Mouse (Mus musculus): ENCODE measurements around the gene Dlgap4. TPM values are rescaled to one million over a fixed set of nuclear protein-coding genes. Genes with fewer than 3 reads are reported as not detected.

Gene Dlgap4
- polyA plus RNA-seq, 1 experiment from 2014 or later: 244 TPM

DNA sequence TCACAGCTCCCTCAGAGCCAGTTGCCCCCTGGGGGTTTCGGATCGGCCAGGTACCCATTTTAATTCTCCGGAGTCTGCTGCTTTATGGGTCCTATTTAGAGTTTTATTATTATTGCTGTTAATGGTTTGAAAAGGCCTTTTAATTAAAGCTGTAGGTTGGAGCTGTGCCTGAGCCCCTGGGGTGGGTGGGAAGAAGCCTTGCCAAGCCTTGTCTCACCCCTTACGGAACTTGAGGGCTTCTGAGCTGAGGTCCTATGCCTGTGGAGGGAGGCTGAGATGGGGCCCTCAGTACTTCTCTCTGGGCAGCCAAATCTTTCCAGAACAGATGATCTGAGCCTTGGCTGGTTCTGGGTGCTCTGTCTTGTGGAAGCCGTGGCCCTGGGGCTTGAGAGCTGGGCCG, 31.6 kb downstream of the Dlgap4 start:
- no peak overlapping the region for H3K4me2 ChIP-seq
- 50% methylated on average over 6 of the region's 6 CpGs for WGBS
- no peak for ATAC-seq (ENCODE audit: low FRiP score, low read depth)
- peaks cover 14% of the 10 kb centered on the region; the same call in 1 of the 2 replicates for H3K4me1 ChIP-seq (replicated peaks)
- H3K36me3 ChIP-seq: no peaks in the 10 kb centered on the region
- H3K27ac ChIP-seq (replicated peaks): no peak overlapping the region
- no peak overlapping the region for H3K9ac ChIP-seq
- no peak overlapping the region for H3K4me3 ChIP-seq
- no peaks in the 10 kb centered on the region for H3K9me3 ChIP-seq
- no peaks in the 10 kb centered on the region for H3K27me3 ChIP-seq

DNA sequence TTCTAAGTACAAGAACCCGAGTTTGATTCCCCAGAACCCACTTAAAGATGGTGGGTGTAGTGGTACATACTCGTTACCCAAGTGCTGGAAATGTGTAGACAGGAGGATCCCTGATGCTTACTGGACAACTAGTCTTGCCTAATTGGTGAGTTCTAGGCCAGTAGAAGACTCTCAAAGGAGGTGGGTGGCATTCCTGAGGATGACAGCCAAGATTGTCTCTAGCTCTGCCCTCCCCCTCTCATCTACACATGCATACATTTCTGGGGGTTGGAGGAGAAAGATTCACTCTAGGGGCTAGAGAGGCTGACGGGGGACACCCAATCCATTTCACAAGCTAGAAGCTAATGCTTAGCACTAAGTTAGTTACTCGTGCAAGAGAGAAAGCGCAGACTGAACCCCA, 33.4 kb downstream of the Dlgap4 start:
- ATAC-seq (ENCODE audit: low FRiP score, low read depth): no peak
- Histone ChIP-seq H3K4me2 (no peak overlapping the region), H3K27me3 (no peaks in the 10 kb centered on the region), H3K9ac (no peak overlapping the region), H3K4me3 (no peak overlapping the region), H3K27ac (replicated peaks) (no peak overlapping the region), H3K4me1 (replicated peaks) (peaks cover 21% of the 10 kb centered on the region), H3K9me3 (no peaks in the 10 kb centered on the region), H3K36me3 (no peaks in the 10 kb centered on the region)
- 76% methylated on average over 5 of the region's 5 CpGs for WGBS

DNA sequence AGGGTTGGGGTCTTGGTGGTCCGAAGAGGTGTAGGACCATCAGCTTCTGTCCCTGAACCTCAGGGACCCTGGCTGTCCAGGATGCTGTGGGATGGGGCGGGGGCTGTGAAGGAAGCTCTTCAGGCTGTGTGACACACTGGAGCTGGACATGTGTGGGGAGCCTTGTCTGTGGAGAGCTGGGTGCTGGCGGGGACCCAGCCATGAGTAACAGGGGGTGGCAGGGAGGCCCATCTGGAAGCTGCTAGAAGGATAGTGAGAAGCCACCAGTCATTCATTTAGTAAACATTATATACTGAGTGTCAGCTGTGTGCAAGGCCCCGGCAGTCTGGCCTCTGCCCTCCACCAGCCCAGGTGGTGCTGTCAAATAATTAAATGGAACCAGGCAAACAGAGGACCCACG, 34.5 kb downstream of the Dlgap4 start:
- WGBS: 69% methylated on average over 5 of the region's 5 CpGs
- Histone ChIP-seq H3K4me2 (no peak overlapping the region), H3K9ac (no peak overlapping the region), H3K36me3 (no peaks in the 10 kb centered on the region), H3K4me1 (replicated peaks) (peaks cover 25% of the 10 kb centered on the region), H3K27ac (replicated peaks) (no peak overlapping the region), H3K4me3 (no peak overlapping the region), H3K9me3 (no peaks in the 10 kb centered on the region), H3K27me3 (no peaks in the 10 kb centered on the region)
- no peak for ATAC-seq (ENCODE audit: low FRiP score, low read depth)

DNA sequence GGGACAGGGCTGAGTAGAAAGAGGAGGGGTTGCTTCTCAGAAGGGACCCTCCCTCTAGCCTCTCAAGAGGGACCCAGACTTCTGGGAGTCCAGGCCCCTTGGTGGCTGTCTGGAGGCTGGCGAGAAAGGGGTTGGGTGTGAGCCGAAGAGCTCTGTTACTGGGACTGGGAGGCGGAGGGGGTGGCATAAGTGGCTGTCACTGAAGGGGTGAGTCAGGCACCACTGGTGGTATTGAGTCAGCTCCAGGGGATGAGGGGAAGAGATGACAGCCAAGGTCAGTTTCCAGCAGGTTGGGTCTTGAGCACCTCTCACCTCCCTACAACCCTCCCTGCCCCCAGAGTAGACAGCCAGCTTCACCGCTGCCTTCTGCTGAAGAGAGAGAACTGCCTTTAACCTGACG, 35.9 kb downstream of the Dlgap4 start:
- H3K4me3 ChIP-seq: no peak overlapping the region
- H3K27me3 ChIP-seq: no peaks in the 10 kb centered on the region
- H3K4me1 ChIP-seq (replicated peaks): peaks cover 24% of the 10 kb centered on the region
- no peak overlapping the region for H3K9ac ChIP-seq
- ATAC-seq (ENCODE audit: low FRiP score, low read depth): no peak
- no peak overlapping the region for H3K4me2 ChIP-seq
- no peak overlapping the region for H3K27ac ChIP-seq (replicated peaks)
- no peaks in the 10 kb centered on the region for H3K36me3 ChIP-seq
- 77% methylated on average over 5 of the region's 5 CpGs for WGBS
- no peaks in the 10 kb centered on the region for H3K9me3 ChIP-seq

DNA sequence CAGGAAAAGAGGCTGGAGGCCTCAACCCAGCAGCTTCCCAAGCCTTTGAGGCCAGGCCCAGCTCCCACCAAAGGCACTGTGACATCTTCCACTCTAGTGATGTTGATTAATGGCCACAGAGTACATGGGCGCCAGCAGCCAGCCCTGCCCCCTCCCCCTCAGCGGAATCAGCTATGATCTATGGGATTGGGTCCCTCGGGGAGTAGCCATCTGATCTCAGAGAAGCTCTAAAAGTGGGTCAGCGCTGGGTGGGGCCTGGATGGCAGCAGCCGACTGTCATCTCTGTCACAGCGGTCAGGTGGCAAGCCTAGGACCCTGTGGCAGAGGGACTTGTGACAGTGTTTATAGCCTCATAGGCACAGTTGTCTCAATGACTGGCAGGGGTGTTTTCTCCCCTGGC, 37.5 kb downstream of the Dlgap4 start:
- no peak overlapping the region for H3K9ac ChIP-seq
- H3K4me2 ChIP-seq: no peak overlapping the region
- H3K27me3 ChIP-seq: no peaks in the 10 kb centered on the region
- 0 out of 2 replicates have a peak overlapping the region, but pooled peaks have one; percentile 11 for H3K27ac ChIP-seq (replicated peaks)
- peaks cover 11% of the 10 kb centered on the region for H3K4me1 ChIP-seq (replicated peaks)
- no peaks in the 10 kb centered on the region for H3K36me3 ChIP-seq
- 51% methylated on average over 6 of the region's 6 CpGs for WGBS
- no peaks in the 10 kb centered on the region for H3K9me3 ChIP-seq
- no peak overlapping the region for H3K4me3 ChIP-seq
- ATAC-seq (ENCODE audit: low FRiP score, low read depth): peak; percentile 19; the same call in 1 of the 2 replicates

DNA sequence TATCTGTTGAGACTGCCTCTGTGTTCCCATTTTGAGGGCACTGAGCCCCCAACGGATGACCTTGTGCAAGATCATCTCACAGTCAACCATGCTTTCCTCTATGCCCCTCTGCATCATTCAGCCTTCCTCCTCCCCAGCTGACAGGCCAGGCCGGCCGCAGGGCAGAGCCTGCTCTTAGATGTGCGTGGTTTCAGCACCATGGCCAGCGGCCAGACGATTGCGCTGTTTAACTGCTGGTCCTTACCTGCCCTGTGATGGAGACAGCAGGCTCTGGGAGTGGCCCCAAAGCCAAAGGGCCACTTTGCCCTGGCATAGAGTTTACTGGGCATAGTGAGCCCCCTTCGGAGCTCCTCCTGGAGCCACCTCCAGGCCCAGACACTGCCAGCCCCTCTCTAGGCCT, 39.3 kb downstream of the Dlgap4 start:
- no peak overlapping the region for H3K4me3 ChIP-seq
- no peaks in the 10 kb centered on the region for H3K36me3 ChIP-seq
- no peak overlapping the region for H3K4me2 ChIP-seq
- no peaks in the 10 kb centered on the region for H3K27me3 ChIP-seq
- no peaks in the 10 kb centered on the region for H3K9me3 ChIP-seq
- peaks cover 11% of the 10 kb centered on the region for H3K4me1 ChIP-seq (replicated peaks)
- H3K9ac ChIP-seq: no peak overlapping the region
- ATAC-seq (ENCODE audit: low FRiP score, low read depth): no peak
- no peak overlapping the region for H3K27ac ChIP-seq (replicated peaks)
- WGBS: 17% methylated on average over 8 of the region's 8 CpGs

DNA sequence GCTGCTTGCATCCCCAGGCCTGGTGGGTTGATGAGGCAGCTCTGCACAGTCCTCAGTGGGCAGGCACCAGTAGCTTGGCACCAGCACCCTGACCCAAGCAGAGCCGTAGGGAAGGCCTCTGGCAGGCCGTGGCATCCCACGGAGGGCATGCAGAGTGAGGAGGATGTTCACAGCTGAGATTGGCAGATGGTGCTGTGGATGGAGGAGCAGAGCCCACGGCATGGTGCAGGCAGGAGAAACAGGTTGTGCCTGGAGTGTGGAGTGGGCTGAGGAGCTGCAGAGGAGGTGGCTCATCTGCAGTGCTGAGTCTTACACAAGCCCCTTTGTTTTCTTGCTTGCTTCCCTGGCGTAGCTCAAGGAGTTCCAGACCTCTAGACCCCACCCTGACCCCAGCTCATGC, 40.6 kb downstream of the Dlgap4 start:
- Histone ChIP-seq H3K4me2 (no peak overlapping the region), H3K4me1 (replicated peaks) (peaks cover 11% of the 10 kb centered on the region), H3K27me3 (no peaks in the 10 kb centered on the region), H3K9me3 (no peaks in the 10 kb centered on the region), H3K9ac (no peak overlapping the region), H3K27ac (replicated peaks) (no peak overlapping the region; the same call in 1 of the 2 replicates), H3K4me3 (no peak overlapping the region), H3K36me3 (no peaks in the 10 kb centered on the region)
- WGBS: 64% methylated on average over 5 of the region's 5 CpGs
- ATAC-seq (ENCODE audit: low FRiP score, low read depth): no peak

DNA sequence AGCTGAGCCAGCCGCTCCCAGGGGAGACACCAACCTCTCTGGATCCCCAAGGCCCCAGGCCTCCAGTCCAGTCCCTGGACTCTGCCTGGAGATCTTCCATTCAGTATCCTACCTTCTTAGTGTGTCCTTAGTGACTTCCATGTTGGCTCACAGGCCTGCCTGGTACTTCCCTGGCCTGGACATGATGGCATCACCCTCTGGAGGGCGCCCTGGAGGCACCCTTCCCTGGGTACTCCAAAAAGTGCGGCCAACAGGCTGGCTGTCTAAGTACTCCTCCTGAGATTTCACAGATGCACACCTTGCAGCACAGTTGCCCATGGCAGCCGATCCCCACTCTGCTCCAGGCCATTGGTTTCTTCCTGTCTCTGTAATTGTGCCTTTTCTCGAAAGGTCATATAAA, 42.1 kb downstream of the Dlgap4 start:
- Histone ChIP-seq H3K4me2 (no peak overlapping the region), H3K4me3 (no peak overlapping the region), H3K27ac (replicated peaks) (no peak overlapping the region), H3K36me3 (no peaks in the 10 kb centered on the region), H3K9me3 (no peaks in the 10 kb centered on the region), H3K27me3 (no peaks in the 10 kb centered on the region), H3K4me1 (replicated peaks) (peaks cover 8% of the 10 kb centered on the region), H3K9ac (no peak overlapping the region)
- ATAC-seq (ENCODE audit: low FRiP score, low read depth): no peak
- WGBS: 63% methylated on average over 5 of the region's 5 CpGs

DNA sequence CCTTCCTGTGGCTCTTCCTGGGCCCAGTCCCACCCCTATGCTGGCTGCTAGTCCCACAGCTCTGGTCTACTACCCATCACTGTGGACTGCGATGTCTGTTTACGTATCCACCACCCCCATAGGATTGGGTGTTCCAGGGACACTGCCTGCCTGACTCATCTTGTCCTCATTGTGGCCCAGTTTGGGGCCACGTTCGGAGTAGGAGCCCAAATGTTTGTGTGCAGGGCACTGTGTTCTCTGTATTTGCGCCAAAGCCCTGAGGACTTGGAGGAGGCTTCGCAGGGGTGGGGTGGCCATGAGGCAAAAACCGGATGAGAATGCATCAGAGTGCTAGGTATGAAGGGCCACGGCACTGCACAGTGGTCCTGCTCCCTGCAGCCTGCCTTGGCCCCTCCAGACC, 44.0 kb downstream of the Dlgap4 start:
- peaks cover 4% of the 10 kb centered on the region for H3K4me1 ChIP-seq (replicated peaks)
- H3K4me2 ChIP-seq: no peak overlapping the region
- H3K9ac ChIP-seq: no peak overlapping the region
- WGBS: 90% methylated on average over 8 of the region's 8 CpGs
- no peak for ATAC-seq (ENCODE audit: low FRiP score, low read depth)
- no peak overlapping the region for H3K4me3 ChIP-seq
- no peaks in the 10 kb centered on the region for H3K36me3 ChIP-seq
- no peaks in the 10 kb centered on the region for H3K27me3 ChIP-seq
- no peaks in the 10 kb centered on the region for H3K9me3 ChIP-seq
- H3K27ac ChIP-seq (replicated peaks): no peak overlapping the region

DNA sequence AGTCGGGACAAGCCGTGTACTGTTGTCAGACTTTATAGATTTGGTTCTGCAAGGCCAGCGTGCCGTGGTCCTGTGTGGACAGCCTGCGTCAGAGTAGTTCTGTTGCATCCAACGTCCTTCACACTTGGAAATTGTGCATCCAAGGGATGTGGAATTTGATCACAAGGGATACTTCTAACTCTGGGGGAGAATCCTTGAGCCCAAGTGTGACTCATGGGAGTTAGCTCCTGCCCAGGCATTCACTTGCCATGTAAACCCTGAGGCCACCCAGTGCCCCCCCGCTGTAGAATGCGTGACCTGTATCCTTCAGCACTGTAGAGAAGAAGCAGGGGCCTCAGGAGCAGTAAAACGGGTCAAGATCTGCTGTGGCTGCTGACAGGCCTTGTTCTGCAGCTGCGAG, 44.7 kb downstream of the Dlgap4 start:
- no peak overlapping the region for H3K4me2 ChIP-seq
- WGBS: 88% methylated on average over 10 of the region's 10 CpGs
- no peak overlapping the region for H3K9ac ChIP-seq
- ATAC-seq (ENCODE audit: low FRiP score, low read depth): no peak
- no peak overlapping the region for H3K4me3 ChIP-seq
- H3K27ac ChIP-seq (replicated peaks): no peak overlapping the region
- H3K4me1 ChIP-seq (replicated peaks): no peaks in the 10 kb centered on the region; the same call in 1 of the 2 replicates
- no peaks in the 10 kb centered on the region for H3K36me3 ChIP-seq
- no peaks in the 10 kb centered on the region for H3K27me3 ChIP-seq
- no peaks in the 10 kb centered on the region for H3K9me3 ChIP-seq

DNA sequence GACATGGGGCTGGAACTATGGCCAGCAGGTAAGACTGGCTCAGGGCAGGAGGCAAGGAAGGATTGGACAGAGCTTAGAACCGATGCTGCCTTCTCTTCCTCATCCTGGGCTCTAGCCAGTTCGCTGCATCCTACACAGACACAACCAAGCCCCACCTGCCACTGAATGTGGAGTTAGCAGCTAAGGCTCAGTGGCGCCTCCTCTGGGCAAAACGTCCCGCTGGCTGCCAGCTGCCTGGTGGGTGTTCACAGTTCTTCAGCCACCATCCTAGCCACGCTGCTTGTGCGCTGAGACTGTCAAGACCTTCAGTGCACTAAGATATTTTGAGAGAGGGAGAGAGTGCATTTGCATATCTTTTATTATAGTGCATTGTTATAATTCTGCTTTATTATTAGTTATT, 45.2 kb downstream of the Dlgap4 start:
- no peaks in the 10 kb centered on the region for H3K27me3 ChIP-seq
- H3K4me3 ChIP-seq: no peak overlapping the region
- H3K36me3 ChIP-seq: no peaks in the 10 kb centered on the region
- H3K27ac ChIP-seq (replicated peaks): no peak overlapping the region
- no peaks in the 10 kb centered on the region for H3K9me3 ChIP-seq
- no peaks in the 10 kb centered on the region; the same call in 1 of the 2 replicates for H3K4me1 ChIP-seq (replicated peaks)
- no peak for ATAC-seq (ENCODE audit: low FRiP score, low read depth)
- H3K4me2 ChIP-seq: no peak overlapping the region
- no peak overlapping the region for H3K9ac ChIP-seq
- 65% methylated on average over 7 of the region's 7 CpGs for WGBS

DNA sequence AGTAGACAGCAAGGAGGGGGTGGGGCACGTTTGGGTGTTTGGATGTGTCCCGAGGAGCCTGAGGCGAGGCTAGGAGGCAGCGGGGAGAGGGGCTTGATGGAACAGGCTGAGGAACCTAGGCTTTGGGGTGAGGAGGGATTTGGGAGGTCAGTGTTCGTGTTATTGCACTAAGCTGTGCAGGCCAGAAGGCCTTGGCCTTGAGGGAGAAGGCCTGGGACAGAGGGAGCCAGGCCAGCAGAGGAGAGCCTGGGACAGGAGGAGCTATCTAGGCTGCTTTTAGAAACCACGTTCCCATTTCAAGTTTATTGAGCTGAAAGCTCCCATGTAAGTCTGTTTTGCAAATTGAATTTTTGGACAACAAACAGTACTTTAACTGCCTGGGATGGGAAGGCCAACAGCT, 46.5 kb downstream of the Dlgap4 start:
- 82% methylated on average over 6 of the region's 6 CpGs for WGBS
- Histone ChIP-seq H3K4me1 (replicated peaks) (0 out of 2 replicates have a peak, but pooled peaks cover 9% of the 10 kb centered on the region), H3K9ac (no peak overlapping the region), H3K27me3 (no peaks in the 10 kb centered on the region), H3K9me3 (no peaks in the 10 kb centered on the region), H3K36me3 (no peaks in the 10 kb centered on the region), H3K4me3 (no peak overlapping the region), H3K27ac (replicated peaks) (no peak overlapping the region), H3K4me2 (no peak overlapping the region)
- no peak for ATAC-seq (ENCODE audit: low FRiP score, low read depth)

DNA sequence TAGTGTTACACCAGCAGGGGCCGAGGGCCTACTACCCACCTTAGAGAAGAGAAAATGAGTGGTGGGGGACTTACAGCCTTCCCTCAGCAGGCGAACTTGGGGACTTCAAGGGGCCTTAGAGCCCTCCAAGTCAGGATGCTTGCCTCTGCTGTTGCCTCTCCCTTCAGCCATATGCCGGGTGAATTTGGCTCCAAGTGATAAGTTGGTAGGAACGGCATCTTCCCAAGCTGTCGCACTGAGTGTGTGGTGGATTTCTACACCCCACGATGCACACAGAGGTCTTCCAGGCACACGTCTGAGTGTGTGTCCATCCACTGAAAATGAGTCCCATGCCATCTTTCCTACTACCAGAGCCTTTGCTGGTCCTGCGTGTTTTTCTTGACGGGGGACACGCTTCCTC, 49.7 kb downstream of the Dlgap4 start:
- Histone ChIP-seq H3K27me3 (no peaks in the 10 kb centered on the region), H3K27ac (replicated peaks) (no peak overlapping the region), H3K36me3 (no peaks in the 10 kb centered on the region), H3K9me3 (no peaks in the 10 kb centered on the region), H3K9ac (no peak overlapping the region), H3K4me2 (no peak overlapping the region), H3K4me3 (no peak overlapping the region), H3K4me1 (replicated peaks) (peaks cover 23% of the 10 kb centered on the region)
- WGBS: 87% methylated on average over 10 of the region's 10 CpGs
- no peak for ATAC-seq (ENCODE audit: low FRiP score, low read depth)
